Mouse (Mus musculus) urinary bladder, postnatal 4 days (tissue): ENCODE data around the gene Gipr.

Experiments
- DNase-seq, 2 experiments: peaks; one replicate each; pipeline ENCODE4 v3.0.0; 2021 to 2022; ENCODE audit warnings: low spot score in 2 of 2

Gipr gene

GRCm38 (mm10) chr7:19165656-19166423 is at the start of gene Gipr:
Gipr (minus strand) TSS chr7:19166127.
- DNase-seq: no peak

DNA sequence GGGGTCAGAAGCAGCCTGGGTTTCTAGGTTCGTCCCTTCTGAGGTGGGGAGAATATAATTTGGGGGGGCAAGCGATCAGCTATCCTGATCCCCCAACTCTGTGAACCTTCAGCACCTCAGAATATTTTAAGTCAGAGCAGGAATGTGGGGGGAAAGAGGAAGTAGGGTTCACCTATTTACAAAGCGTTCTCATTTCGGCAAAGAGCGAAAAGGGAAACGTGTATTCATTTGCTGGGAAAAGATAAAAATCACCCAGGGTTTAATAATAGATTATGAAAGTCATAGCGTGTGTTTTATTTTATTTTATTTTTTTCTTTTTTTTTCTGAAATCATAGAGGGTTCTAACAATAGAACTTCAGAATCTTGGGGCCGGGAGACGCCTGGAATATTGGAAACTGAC is 49.0 kb upstream of the Gipr start:
- no peak for DNase-seq

DNA sequence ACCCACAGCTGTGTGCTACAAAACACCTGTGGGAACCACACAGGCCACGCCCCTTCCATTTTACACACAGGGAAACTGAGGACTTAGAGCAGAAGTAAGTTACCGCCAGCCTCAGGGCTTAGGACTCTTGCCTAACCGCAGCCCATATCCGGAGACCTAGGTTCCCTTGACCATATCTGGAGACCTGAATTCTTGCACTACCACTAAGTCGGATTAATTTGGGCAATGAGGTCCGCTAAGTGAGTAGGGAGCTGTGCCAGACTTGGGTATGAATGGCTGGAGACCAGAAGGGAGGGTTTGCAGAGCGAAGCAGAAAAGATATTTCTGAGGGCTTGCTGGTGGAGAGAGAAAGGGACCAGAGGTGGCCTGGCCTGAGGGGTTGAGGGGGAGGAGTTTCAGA is 48.4 kb upstream of the Gipr start:
- DNase-seq: no peak

- no peak for DNase-seq
Observed at GRCm38 (mm10) chr7:19213385-19213784, 47.5 kb upstream of the Gipr start.

DNA sequence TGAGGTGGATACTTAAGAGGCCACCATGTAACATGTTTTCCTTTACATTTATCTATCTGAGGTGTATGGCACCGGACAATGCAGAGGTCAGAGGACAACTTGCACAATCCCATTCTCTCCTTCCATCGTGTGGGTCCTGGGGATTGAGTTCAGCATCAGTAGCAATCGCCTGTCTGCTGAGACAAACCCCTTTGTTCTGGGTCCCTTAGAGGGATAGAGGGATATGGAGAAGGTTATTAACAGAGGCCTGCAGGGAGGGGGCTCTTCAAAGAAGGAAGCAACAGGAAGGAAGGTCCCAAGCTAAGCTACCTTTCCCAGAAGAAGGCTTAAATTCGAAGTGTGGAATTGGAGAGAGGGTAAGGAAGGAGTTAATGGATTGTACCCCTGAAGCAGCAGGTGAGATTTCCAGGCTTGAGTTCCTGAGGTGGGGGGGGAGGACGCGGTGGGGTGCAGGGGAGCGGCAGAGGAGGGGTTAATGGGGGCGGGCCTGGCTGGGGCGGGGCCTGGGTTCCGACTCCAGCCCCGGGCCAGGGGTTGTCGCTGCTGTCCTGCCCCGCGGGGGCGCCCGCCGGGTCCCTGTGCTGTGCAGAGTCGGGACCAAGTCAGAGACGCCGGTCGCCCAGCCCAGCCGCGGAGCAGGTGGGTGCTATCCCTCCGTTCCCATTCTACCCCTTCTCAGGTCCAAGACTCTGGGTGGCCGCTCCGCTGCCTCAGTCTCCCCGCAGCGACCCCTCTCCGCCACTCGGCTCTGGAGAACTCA is 46.2 kb upstream of the Gipr start, which contains the start of gene Gpr4:
Gpr4 (plus strand) TSS at position 543 of the 760 bp plus-strand sequence.
- peak in 1 of 2 experiments; percentile 30 for DNase-seq

DNA sequence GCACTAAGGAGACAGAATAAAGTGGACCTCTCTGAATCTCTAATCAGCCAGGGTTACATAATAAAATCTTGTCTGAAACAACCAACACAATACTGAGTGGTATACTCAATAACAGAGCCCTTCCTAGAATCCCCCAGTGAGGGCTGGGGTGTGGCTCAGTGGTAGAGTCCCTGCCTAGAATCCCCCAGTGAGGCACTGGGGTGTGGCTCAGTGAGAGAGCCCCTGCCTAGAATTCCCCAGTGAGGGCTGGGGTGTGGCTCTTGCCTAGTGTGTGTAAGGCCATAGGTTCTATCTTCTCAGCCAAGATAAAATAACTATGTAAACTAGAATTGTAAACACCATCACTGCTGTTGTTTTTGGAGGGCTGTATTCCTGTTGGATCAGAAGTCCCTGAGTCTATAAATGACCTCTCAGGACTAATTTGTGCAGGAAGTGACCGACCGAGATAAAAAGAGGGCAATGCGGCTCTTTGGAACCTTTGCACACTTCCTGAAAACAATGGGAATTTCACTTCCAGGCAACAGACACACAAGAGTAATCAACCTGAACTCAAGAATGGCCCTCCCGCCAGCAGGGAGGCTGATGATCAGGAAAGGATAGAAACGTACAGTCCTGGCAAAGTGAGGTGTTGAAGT is 45.2 kb upstream of the Gipr start:
- no peak for DNase-seq

DNA sequence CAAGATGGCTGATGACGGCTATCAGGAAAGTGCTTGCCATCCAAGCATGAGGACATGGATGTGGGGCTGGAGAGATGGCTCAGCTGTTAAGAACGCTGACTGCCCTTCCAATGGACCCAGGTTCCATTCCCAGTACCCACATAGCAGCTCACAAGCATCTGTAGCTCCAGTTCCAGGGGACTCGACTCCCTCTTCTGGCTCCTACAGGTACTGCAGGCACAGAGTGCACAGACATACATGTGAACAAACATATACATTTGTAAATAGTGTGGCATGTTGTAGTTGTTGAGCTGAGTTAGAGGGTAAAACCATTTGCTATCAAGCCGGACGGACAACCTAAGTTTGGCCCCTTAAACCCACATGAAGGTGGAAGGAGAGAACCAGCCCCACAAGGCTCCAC is 44.1 kb upstream of the Gipr start:
- no peak for DNase-seq

DNA sequence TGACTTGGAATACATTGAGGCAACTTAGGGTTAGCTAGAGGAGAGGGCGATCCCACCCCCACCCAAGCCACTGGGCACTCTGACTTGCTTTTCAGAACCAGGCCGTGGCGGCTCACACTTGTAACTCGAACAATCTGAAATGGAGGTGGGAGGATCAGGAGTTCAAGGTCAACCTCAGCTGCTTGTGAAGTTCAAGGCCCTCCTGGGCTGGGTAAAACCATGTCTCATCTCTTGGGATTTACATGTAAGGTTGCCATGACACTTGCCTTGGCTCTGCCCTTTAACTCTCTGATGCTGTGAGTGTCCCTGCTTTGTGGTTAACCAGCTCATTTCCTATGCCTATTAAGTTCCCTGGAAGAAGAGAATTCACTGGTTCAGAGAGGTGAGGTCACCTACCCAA is 43.6 kb upstream of the Gipr start:
- no peak for DNase-seq

- no peak for DNase-seq
Observed at GRCm38 (mm10) chr7:19208944-19209472, 43.1 kb upstream of the Gipr start.

DNA sequence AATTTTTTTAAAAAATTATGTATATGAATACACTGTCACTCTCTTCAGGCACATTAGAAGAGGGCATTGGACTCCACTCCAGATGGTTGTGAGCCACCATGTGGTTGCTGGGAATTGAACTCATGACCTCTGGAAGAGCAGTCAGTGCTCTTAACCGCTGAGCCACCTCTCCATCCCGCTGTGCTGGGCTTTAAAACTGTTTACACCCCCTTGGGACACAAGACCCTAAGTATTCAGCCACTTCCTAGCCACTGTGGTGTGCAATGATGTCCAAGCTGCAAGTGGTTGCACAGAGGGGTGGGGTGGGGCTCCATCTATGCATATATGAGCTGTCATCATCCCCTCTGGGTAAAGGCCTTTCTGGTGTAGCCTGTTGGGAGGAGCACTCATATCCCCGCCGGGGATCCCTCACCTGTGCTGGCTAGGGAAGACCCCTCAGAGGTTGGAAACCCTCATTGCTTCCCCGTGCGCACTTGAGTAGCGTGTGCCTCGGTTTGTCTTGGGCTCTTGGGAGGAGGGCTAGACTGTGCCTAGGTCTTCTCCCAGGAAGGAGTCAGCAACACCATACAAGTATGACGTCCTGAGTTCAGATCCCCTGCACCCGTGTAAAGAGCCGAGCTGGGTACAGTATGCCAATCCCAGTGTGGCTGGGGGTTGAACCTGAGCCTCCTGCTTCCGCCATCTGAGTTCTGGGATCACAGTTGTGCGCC is 42.4 kb upstream of the Gipr start:
- DNase-seq: no peak

DNA sequence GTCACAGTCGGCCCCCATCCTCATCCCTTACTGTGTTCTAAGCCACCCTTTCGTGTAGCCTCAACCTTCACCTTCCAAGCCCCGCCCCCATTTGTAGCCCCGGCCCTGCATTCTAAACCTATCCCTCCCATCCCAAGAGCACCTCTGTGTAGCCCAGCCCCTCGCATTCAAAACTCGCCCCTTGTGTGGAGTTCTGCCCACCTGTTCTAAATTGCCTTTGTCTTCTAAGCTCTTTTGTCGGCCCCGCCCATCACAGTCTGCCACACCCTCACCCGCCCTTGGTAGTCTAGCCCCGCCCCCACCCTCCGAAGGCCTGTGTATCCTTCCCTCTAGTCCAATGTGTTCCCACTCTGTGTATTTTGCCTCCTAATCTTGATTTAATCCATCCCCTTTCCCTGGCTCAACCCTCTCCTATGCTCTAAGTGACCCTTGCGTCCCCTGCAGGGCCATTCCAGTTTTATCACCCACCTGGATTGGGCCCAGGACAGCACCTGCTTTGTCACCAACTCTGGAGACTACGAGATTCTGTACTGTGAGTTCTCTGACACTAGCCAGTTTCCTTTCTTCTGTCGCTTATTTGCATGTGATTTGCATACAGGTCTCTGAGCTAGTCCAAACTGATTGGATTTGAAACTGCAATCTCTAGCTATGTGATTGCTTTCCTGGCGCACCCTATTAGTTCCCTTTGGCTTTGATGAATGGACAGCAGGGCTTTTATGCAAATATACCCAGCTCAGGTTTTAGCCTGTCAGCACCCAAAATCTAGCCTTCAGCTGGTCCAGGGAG is 36.3 kb upstream of the Gipr start:
- no peak for DNase-seq

DNA sequence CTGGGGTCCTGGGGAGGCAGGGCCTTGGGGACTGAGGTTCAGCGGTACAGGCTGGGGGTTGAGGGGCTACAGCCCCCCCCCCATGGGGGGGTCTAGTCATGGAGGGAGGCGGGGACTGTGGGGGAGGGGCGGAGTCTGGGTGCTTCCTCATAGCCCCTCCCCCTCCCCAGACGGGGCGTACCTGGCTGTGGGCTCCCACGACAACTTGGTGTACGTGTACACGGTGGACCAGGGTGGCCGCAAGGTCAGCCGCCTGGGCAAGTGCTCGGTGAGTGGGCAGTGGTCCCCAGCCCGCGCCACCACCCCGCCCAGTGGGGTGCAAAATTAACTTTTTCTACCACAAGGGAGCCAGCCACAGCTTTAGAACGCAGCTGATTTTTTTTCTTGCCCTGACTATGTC is 35.7 kb upstream of the Gipr start:
- no peak for DNase-seq

- DNase-seq: no peak
Observed at GRCm38 (mm10) chr7:19197985-19198384, 32.1 kb upstream of the Gipr start.

DNA sequence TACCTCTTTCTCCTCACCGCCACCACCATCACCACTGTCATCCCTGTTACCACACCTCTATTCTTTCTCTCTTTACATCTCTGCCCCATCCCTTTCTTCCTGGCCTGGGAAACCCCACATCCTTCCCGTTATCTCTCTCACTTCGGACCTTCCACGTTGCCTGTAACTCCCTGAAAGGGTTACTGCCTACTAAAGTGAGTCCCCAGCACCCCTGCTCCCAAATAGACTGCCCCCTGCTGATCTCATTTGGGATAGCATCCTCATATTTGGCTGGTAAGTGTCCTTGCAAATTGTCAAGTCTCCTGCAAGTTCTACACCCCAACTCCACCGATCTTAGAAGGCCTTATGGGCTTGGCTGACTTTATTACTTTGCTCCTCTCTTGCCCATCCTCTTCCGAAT is 30.7 kb upstream of the Gipr start:
- DNase-seq: no peak

GRCm38 (mm10) chr7:19194676-19195075 is 28.7 kb upstream of the Gipr start:
- no peak for DNase-seq

DNA sequence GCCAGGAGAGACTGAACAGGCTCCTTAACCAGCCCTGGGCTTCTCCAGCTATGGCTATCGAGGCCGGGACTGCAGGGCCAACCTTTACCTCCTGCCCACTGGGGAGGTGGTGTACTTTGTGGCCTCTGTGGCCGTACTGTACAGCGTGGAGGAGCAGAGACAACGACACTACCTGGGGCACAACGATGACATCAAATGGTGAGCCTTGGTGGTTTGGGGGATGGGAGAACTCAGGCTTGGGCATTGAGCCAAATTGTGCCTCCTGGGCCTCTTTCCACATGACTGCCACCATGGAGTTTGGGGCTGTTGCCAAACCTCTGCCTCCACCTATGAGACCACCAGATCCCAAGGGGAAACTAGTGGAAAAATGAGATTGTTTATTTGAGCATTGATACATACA is 18.8 kb upstream of the Gipr start:
- DNase-seq: no peak

DNA sequence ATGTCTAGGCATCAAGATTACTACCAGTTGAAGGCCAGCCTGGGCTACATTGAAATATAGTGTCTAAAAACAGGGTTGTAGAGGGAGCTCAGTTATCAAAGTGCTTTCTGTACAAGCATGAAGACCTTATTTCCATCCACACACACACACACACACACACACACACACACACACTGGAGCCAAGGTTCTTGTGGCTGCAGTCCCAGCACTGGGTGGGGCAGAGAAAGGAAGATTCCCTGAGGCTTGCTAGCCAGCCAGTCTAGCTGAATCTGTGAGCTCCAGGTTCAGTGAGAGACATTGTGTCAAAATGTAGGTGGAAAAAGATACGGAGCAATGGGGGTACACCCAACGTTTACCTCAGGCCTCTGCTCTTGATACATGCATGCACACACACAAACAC is 18.3 kb upstream of the Gipr start:
- DNase-seq: no peak

- no peak for DNase-seq
Observed at GRCm38 (mm10) chr7:19180862-19181429, 15.0 kb upstream of the Gipr start.

DNA sequence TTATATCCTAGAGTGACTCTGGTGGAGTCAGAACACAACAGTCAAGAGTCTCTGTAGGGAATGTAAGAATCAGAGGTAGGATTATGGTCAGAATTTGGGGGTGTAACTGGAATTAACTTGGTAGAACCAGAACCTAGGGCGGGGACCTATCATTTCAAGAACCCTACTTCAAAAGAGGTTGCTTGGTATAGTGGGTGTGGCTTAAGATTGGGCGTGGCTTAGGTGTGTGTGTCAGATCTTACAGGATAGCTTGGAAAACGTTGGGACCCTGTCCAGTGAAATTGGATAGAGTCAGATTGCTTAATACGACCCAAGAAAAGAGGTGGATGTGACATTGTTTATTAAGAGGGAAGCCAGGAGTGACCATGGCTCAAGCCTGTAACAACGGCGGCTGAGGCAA is 14.0 kb upstream of the Gipr start:
- DNase-seq: no peak

- no peak for DNase-seq
Observed at GRCm38 (mm10) chr7:19179173-19179572, 13.2 kb upstream of the Gipr start.
